29 mouse cellular contexts compared by ENCODE assay signal in genomic region chr7:79447486-79447885, GRCm38 (mm10). TPM values are rescaled to one million over a fixed set of nuclear protein-coding genes. Genes with fewer than 3 reads are reported as not detected.
DNase-seq lines count a peak whose midpoint lies in the region; ATAC-seq lines count a peak whose summit lies in the region.
"Had no signal": no experiment of that assay in that cellular context is flagged by ENCODE, and none has a peak within 500 bp of the region (broad histone marks: within the 10 kb centered on the region; RNA-seq: fewer than 3 reads in every experiment).

No protein-coding gene starts in this region.

- DNase-seq in thymus, postnatal 14 days = peak; percentile 15
- no peak for DNase-seq in thymus, postnatal 10 days (ENCODE audit: low spot score in 2 of 2)
- peak; percentile 19 for DNase-seq in CD4-positive, CD25-positive, alpha-beta regulatory T cell, adult 2 months (ENCODE audit: low read depth, low spot score)
- no peak for DNase-seq in midbrain, embryonic 11.5 days (ENCODE audit: low spot score, missing footprints)
- no peak for DNase-seq in cerebellum, postnatal 10 days
- no peak for DNase-seq in liver
- DNase-seq: adrenal gland, postnatal 10 days; adrenal gland, postnatal 36 days; B cell, adult 2 months; cerebellum, adult 18-20 months; cerebellum, adult 9-10 months; cerebellum, postnatal 25 days; forebrain, postnatal 0 days; gastrocnemius, adult 2 months; gastrocnemius, postnatal 25 days; heart, adult 18-20 months; heart, postnatal 10 days; heart, postnatal 36 days had no signal

- no peak overlapping the region for H3K4me3 ChIP-seq in midbrain, embryonic 11.5 days (ENCODE audit: low read depth, low read length)
- H3K4me3 ChIP-seq: embryonic facial prominence, embryonic 12.5 days; embryonic facial prominence, embryonic 15.5 days; gastrocnemius, adult 2 months; heart, embryonic 12.5 days; heart, embryonic 15.5 days; hindbrain, embryonic 10.5 days; hindbrain, embryonic 13.5 days had no signal

- H3K4me2 ChIP-seq in midbrain, embryonic 11.5 days = no peak overlapping the region
- H3K4me2 ChIP-seq: embryonic facial prominence, embryonic 12.5 days; embryonic facial prominence, embryonic 15.5 days; heart, embryonic 12.5 days; heart, embryonic 15.5 days; hindbrain, embryonic 13.5 days had no signal

- H3K9me3 ChIP-seq in midbrain, embryonic 11.5 days (ENCODE audit: control insufficient read depth, low read length) = no peaks in the 10 kb centered on the region
- H3K9me3 ChIP-seq: embryonic facial prominence, embryonic 12.5 days; embryonic facial prominence, embryonic 15.5 days; G1E; heart, embryonic 12.5 days; heart, embryonic 15.5 days; hindbrain, embryonic 10.5 days; hindbrain, embryonic 13.5 days had no signal

- WGBS in midbrain, embryonic 11.5 days = 92% methylated on average over 3 of the region's 3 CpGs

- no peak overlapping the region for H3K27ac ChIP-seq in midbrain, embryonic 11.5 days (ENCODE audit: low read depth, low read length)
- H3K27ac ChIP-seq: embryonic facial prominence, embryonic 12.5 days; embryonic facial prominence, embryonic 15.5 days; gastrocnemius, adult 2 months; heart, embryonic 15.5 days; hindbrain, embryonic 10.5 days; hindbrain, embryonic 13.5 days had no signal

- ATAC-seq in activated CD4-positive, CD25-positive, alpha-beta regulatory T cell, adult 4 months = peak; percentile 32
- ATAC-seq in midbrain, embryonic 11.5 days (ENCODE audit: low FRiP score) = no peak
- ATAC-seq: forebrain, embryonic 14.5 days; forebrain, postnatal 0 days; hindbrain, embryonic 16.5 days had no signal

- H3K9ac ChIP-seq in midbrain, embryonic 11.5 days (ENCODE audit: low read length) = no peak overlapping the region
- H3K9ac ChIP-seq: embryonic facial prominence, embryonic 12.5 days; embryonic facial prominence, embryonic 15.5 days; forebrain, postnatal 0 days; heart, embryonic 12.5 days; heart, embryonic 15.5 days; hindbrain, embryonic 13.5 days had no signal

- H3K4me1 ChIP-seq in midbrain, embryonic 11.5 days (ENCODE audit: control insufficient read depth, insufficient read depth, low read length) = no peaks in the 10 kb centered on the region
- H3K4me1 ChIP-seq: embryonic facial prominence, embryonic 12.5 days; embryonic facial prominence, embryonic 15.5 days; heart, embryonic 12.5 days; heart, embryonic 15.5 days; hindbrain, embryonic 10.5 days; hindbrain, embryonic 13.5 days had no signal

- H3K27me3 ChIP-seq in midbrain, embryonic 11.5 days (ENCODE audit: control insufficient read depth, insufficient read depth, low read length) = no peaks in the 10 kb centered on the region
- H3K27me3 ChIP-seq: CH12.LX; embryonic facial prominence, embryonic 12.5 days; embryonic facial prominence, embryonic 15.5 days; heart, embryonic 12.5 days; heart, embryonic 15.5 days; hindbrain, embryonic 13.5 days had no signal

- peaks cover 28% of the 10 kb centered on the region for H3K36me3 ChIP-seq in midbrain, embryonic 11.5 days (ENCODE audit: control insufficient read depth, insufficient read depth, low read length)

RNA-seq across cellular contexts. Expression of gene Polg, which starts 18.7 kb away (rescaled TPM):
- 10 to 100 TPM; 22.5 to 23.1 TPM for polyA plus RNA-seq in activated CD4-positive, CD25-positive, alpha-beta regulatory T cell, adult 4 months (2017; shearing (Covaris generic))
- polyA plus RNA-seq in midbrain, embryonic 11.5 days (2014; fragmentation: Nextera tagmentation; extraction: Ambion mirVana) = 24.0 and 26.7 TPM in 2 replicates

RNA-seq across cellular contexts. Expression of gene Fanci, which starts 55.8 kb away (rescaled TPM):
- 1 to 10 TPM; 5.0 to 6.4 TPM for polyA plus RNA-seq in activated CD4-positive, CD25-positive, alpha-beta regulatory T cell, adult 4 months (2017; shearing (Covaris generic))
- polyA plus RNA-seq in midbrain, embryonic 11.5 days (2014; fragmentation: Nextera tagmentation; extraction: Ambion mirVana) = 18.7 and 20.2 TPM in 2 replicates

Comparison
In these comparisons a context has a peak if more than half of its experiments do, and no peak if none do; other contexts are left out.
1. DNase-seq: peak in thymus, postnatal 14 days (single experiment) and CD4-positive, CD25-positive, alpha-beta regulatory T cell, adult 2 months (single experiment); none in thymus, postnatal 10 days (0 of 2), midbrain, embryonic 11.5 days (single experiment), cerebellum, postnatal 10 days (0 of 2) and liver (single experiment).